21 mouse cellular contexts compared by ENCODE assay signal in genomic region chr2:106652741-106653140, GRCm38 (mm10). TPM values are rescaled to one million over a fixed set of nuclear protein-coding genes. Genes with fewer than 3 reads are reported as not detected.
DNase-seq lines count a peak whose midpoint lies in the region; ATAC-seq and TF ChIP-seq lines count a peak whose summit lies in the region.
"Had no signal": no experiment of that assay in that cellular context is flagged by ENCODE, and none has a peak within 500 bp of the region (broad histone marks: within the 10 kb centered on the region; RNA-seq: fewer than 3 reads in every experiment).

No protein-coding gene starts in this region.

- peak overlapping the region; percentile 38 for H3K27ac ChIP-seq in heart, adult 2 months
- peak overlapping the region; percentile 67; the same call in 1 of the 2 replicates for H3K27ac ChIP-seq in heart, embryonic 11.5 days (ENCODE audit: low read depth, low read length)
- H3K27ac ChIP-seq in heart, embryonic 14.5 days (replicated peaks in 1 of 2; ENCODE audit: control insufficient read depth in 1 of 2, insufficient read depth in 1 of 2, low read depth in 2 of 2, low read length in 2 of 2): peak overlapping the region; percentile 15 to 43; a peak in 2 of 4 replicates
- H3K27ac ChIP-seq in midbrain, embryonic 16.5 days (ENCODE audit: low read length): no peak overlapping the region
- H3K27ac ChIP-seq: embryonic facial prominence, embryonic 13.5 days; forebrain, embryonic 12.5 days; hindbrain, embryonic 10.5 days; hindbrain, embryonic 14.5 days; intestine, embryonic 15.5 days had no signal

- TF ChIP-seq EP300 in heart, adult 2 months (IDR thresholded peaks at IDR 0.05; ENCODE audit: insufficient read depth, low read depth, low read length): no peak

- no peak overlapping the region for H3K4me3 ChIP-seq in heart, adult 2 months
- no peak overlapping the region for H3K4me3 ChIP-seq in heart, embryonic 11.5 days (ENCODE audit: low read depth, low read length)
- H3K4me3 ChIP-seq in heart, embryonic 14.5 days (ENCODE audit: control insufficient read depth in 1 of 2, insufficient read depth in 1 of 2, low read depth in 1 of 2, low read length in 2 of 2): no peak overlapping the region
- H3K4me3 ChIP-seq in midbrain, embryonic 16.5 days (ENCODE audit: low read depth, low read length): no peak overlapping the region
- H3K4me3 ChIP-seq: embryonic facial prominence, embryonic 13.5 days; forebrain, embryonic 12.5 days; hindbrain, embryonic 10.5 days; intestine, embryonic 15.5 days had no signal

- no peaks in the 10 kb centered on the region; the same call in 1 of the 2 replicates for H3K4me1 ChIP-seq in heart, adult 2 months (ENCODE audit: control insufficient read depth, insufficient read depth, low read length)
- H3K4me1 ChIP-seq in heart, embryonic 11.5 days (ENCODE audit: control insufficient read depth, insufficient read depth, low read length): peaks cover 16% of the 10 kb centered on the region
- peaks cover 9 to 29% of the 10 kb centered on the region in 2 experiments; a peak in 3 of 4 replicates for H3K4me1 ChIP-seq in heart, embryonic 14.5 days (ENCODE audit: control insufficient read depth in 2 of 2, insufficient read depth in 2 of 2, low read length in 2 of 2)
- H3K4me1 ChIP-seq in midbrain, embryonic 16.5 days (ENCODE audit: control insufficient read depth, insufficient read depth, low read length): peaks cover 11% of the 10 kb centered on the region
- H3K4me1 ChIP-seq: intestine, embryonic 15.5 days had no signal

- TF ChIP-seq CTCF in heart, adult 2 months (IDR thresholded peaks at IDR 0.05): no peak

- H3K27me3 ChIP-seq in heart, adult 2 months (ENCODE audit: control insufficient read depth, insufficient read depth, low read length): no peaks in the 10 kb centered on the region
- H3K27me3 ChIP-seq in heart, embryonic 11.5 days (ENCODE audit: control insufficient read depth, insufficient read depth, low read length): no peaks in the 10 kb centered on the region
- no peaks in the 10 kb centered on the region for H3K27me3 ChIP-seq in heart, embryonic 14.5 days (ENCODE audit: control insufficient read depth, insufficient read depth, low read length)
- no peaks in the 10 kb centered on the region for H3K27me3 ChIP-seq in midbrain, embryonic 16.5 days (ENCODE audit: control insufficient read depth, insufficient read depth, low read depth, low read length)
- H3K27me3 ChIP-seq: embryonic facial prominence, embryonic 13.5 days; intestine, embryonic 15.5 days had no signal

- no peaks in the 10 kb centered on the region for H3K9me3 ChIP-seq in heart, embryonic 11.5 days (replicated peaks; ENCODE audit: control insufficient read depth, low read length)
- no peaks in the 10 kb centered on the region for H3K9me3 ChIP-seq in heart, embryonic 14.5 days (ENCODE audit: control insufficient read depth, low read length)
- no peaks in the 10 kb centered on the region for H3K9me3 ChIP-seq in midbrain, embryonic 16.5 days (replicated peaks; ENCODE audit: control insufficient read depth, low read length, poor library complexity, severe bottlenecking)
- H3K9me3 ChIP-seq: embryonic facial prominence, embryonic 13.5 days; forebrain, embryonic 12.5 days; hindbrain, embryonic 10.5 days; intestine, embryonic 15.5 days had no signal

- H3K36me3 ChIP-seq in heart, adult 2 months (ENCODE audit: control insufficient read depth, insufficient read depth, low read length): no peaks in the 10 kb centered on the region
- no peaks in the 10 kb centered on the region for H3K36me3 ChIP-seq in heart, embryonic 11.5 days (ENCODE audit: control insufficient read depth, insufficient read depth, low read length)
- no peaks in the 10 kb centered on the region for H3K36me3 ChIP-seq in heart, embryonic 14.5 days (ENCODE audit: control insufficient read depth, insufficient read depth, low read length)
- H3K36me3 ChIP-seq in midbrain, embryonic 16.5 days (ENCODE audit: control insufficient read depth, insufficient read depth, low read length): no peaks in the 10 kb centered on the region
- H3K36me3 ChIP-seq: embryonic facial prominence, embryonic 13.5 days; forebrain, embryonic 12.5 days; hindbrain, embryonic 10.5 days; intestine, embryonic 15.5 days had no signal

- H3K9ac ChIP-seq in heart, adult 2 months (ENCODE audit: low read depth, low read length): no peak overlapping the region
- H3K9ac ChIP-seq in heart, embryonic 11.5 days (ENCODE audit: low read depth, low read length): no peak overlapping the region
- H3K9ac ChIP-seq in heart, embryonic 14.5 days (ENCODE audit: low read length): no peak overlapping the region
- no peak overlapping the region for H3K9ac ChIP-seq in midbrain, embryonic 16.5 days (ENCODE audit: low read depth, low read length)
- H3K9ac ChIP-seq: embryonic facial prominence, embryonic 13.5 days; forebrain, embryonic 12.5 days; forebrain, postnatal 0 days; hindbrain, embryonic 14.5 days; intestine, embryonic 15.5 days had no signal

- H3K79me2 ChIP-seq in heart, adult 2 months (replicated peaks; ENCODE audit: control insufficient read depth, insufficient read depth, low read length): no peaks in the 10 kb centered on the region

- no peak for TF ChIP-seq POLR2A in heart, adult 2 months (IDR thresholded peaks at IDR 0.05; ENCODE audit: insufficient read depth, low read depth, low read length)

- WGBS in heart, adult 2 months: 63% methylated on average over 4 of the region's 4 CpGs
- 48% methylated on average over 4 of the region's 4 CpGs for WGBS in heart, embryonic 11.5 days (ENCODE audit: insufficient replicate concordance)
- 47% methylated on average over 4 of the region's 4 CpGs for WGBS in heart, embryonic 14.5 days
- WGBS in midbrain, embryonic 16.5 days: 85% methylated on average over 4 of the region's 4 CpGs

- DNase-seq in heart, adult 2 months: peak in 1 of 2 experiments; percentile 4
- DNase-seq in heart, postnatal 36 days: no peak
- peak; percentile 16 for DNase-seq in heart, postnatal 10 days
- DNase-seq: adrenal gland, postnatal 14 days; cerebellum, adult 11-12 months; cerebellum, adult 9-10 months; cerebellum, postnatal 25 days; forebrain, postnatal 0 days; gastrocnemius, postnatal 14 days; kidney, adult 2 months had no signal

- peak overlapping the region; percentile 9; the same call in 1 of the 2 replicates for H3K4me2 ChIP-seq in heart, embryonic 11.5 days
- peak overlapping the region; percentile 16 for H3K4me2 ChIP-seq in heart, embryonic 14.5 days (ENCODE audit: low read length)
- H3K4me2 ChIP-seq in midbrain, embryonic 16.5 days (ENCODE audit: low read length): no peak overlapping the region
- H3K4me2 ChIP-seq: embryonic facial prominence, embryonic 13.5 days; forebrain, embryonic 12.5 days; hindbrain, embryonic 14.5 days; intestine, embryonic 15.5 days had no signal

- intact Hi-C loops in heart, adult 2 months (cut with DNase I): loop anchor here (2.0 kb wide), 1 partner anchor 42 kb away; no protein-coding TSS in a partner anchor
- intact Hi-C loops in heart, postnatal 36 days (cut with DNase I): loop anchor here (10.0 kb wide), 1 partner anchor 302 kb away; no protein-coding TSS in a partner anchor
- intact Hi-C loops in heart, postnatal 10 days (cut with DNase I): loop anchor here (2.0 kb wide), 1 partner anchor 40 kb away; the partner anchor contains the start of gene Mpped2

- ATAC-seq in heart, embryonic 11.5 days (replicated peaks; ENCODE audit: insufficient number of reproducible peaks, low FRiP score, low TSS enrichment): peak; percentile 29; the same call in 1 of the 2 replicates
- no peak; the same call in none of the 2 replicates for ATAC-seq in heart, embryonic 14.5 days (ENCODE audit: insufficient number of reproducible peaks, insufficient read depth, low FRiP score, low read depth)
- no peak for ATAC-seq in midbrain, embryonic 16.5 days
- no peak for ATAC-seq in megakaryocyte-erythroid progenitor cell, adult 5-6 weeks (replicated peaks; ENCODE audit: low FRiP score, low TSS enrichment, poor library complexity, severe bottlenecking)
- ATAC-seq: activated CD4-positive, CD25-positive, alpha-beta regulatory T cell, adult 4 months; forebrain, postnatal 0 days; intestine, embryonic 15.5 days had no signal

RNA-seq across cellular contexts. Expression of gene Mpped2, which starts 40.3 kb away (rescaled TPM):
- 10 to 100 TPM; 20.7 to 23.7 TPM for total RNA-seq in heart, adult 2 months (2021)
- 8.0 and 15.2 TPM in 2 replicates for polyA plus RNA-seq in heart, adult 2 months (2012; rRNA removed)
- 10 to 100 TPM; 13.8 to 19.7 TPM for total RNA-seq in heart, postnatal 36 days (2021)
- polyA plus RNA-seq in heart, embryonic 11.5 days (2014; fragmentation: Nextera tagmentation; extraction: Ambion mirVana): 124 and 126 TPM in 2 replicates
- 66.4 and 68.7 TPM in 2 replicates for polyA plus RNA-seq in heart, embryonic 14.5 days (2014; fragmentation: Nextera tagmentation; extraction: Ambion mirVana)
- 10 to 100 TPM; 19.6 to 22.9 TPM for total RNA-seq in heart, postnatal 10 days (2021)
- 99.5 and 110 TPM in 2 replicates for polyA plus RNA-seq in midbrain, embryonic 16.5 days (2015; fragmentation: Nextera tagmentation; extraction: Ambion mirVana)
- 1.9 and 17.1 TPM in 2 replicates for total RNA-seq in megakaryocyte-erythroid progenitor cell, adult 5-6 weeks (2014; fragmentation: Nextera tagmentation)
- 0.57 TPM in 1 of 2 replicates, not detected in the other for total RNA-seq in megakaryocyte-erythroid progenitor cell, adult 5-6 weeks (2017)
- polyA plus RNA-seq: activated CD4-positive, CD25-positive, alpha-beta regulatory T cell, adult 4 months; C2C12 had no signal

Comparison
In these comparisons a context has a peak if more than half of its experiments do, and no peak if none do; other contexts are left out.
1. DNase-seq: peak in heart, postnatal 10 days (2 of 2); none in heart, postnatal 36 days (0 of 2).